8 mouse cellular contexts compared by ENCODE assay signal in the genomic region with DNA sequence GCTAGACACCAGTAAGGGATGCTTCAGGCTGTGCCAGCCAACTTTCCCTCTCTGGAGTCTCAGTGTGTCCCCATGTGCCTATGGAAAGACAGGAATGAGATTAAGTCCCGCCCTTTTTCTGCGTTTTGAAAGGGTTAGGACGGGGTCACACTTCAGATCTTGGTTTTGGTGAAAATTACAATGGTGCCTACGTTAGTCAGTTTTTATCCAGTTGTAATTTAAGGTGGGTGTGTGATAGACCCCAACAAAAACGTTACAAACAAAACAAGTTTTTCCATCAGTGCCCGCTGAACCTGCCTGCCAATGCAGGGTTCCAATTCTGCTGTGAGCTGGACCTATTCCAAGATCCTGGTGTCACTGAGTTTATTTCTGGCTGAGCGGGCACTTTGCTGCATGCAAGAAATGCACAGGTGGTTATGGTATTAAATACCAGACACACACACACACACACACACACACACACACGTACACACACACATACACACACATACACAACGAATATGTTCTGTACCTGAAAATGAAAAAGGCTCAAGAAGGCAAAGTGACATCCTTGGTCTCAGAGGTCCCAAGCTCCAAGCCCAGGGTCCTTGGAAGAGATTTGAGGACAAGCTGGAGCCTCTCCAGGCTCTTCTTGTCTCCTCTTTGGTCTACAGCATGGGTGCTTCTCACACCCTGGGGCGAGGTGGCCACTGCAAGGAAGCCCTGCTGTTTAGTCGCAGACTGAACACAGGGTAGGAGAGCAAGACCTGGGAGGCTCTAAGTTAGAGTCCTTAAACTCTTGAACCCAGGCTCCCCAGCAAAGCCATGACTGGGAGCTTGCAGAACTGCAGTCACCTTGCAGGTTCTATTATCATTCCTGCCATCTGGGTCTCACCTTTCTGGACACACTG. TPM values are rescaled to one million over a fixed set of nuclear protein-coding genes. Genes with fewer than 3 reads are reported as not detected.
DNase-seq lines count a peak whose midpoint lies in the region; ATAC-seq lines count a peak whose summit lies in the region.

No protein-coding gene starts in this region.

- peaks cover 35% of the 10 kb centered on the region for H3K4me1 ChIP-seq in heart, embryonic 16.5 days (ENCODE audit: control insufficient read depth, insufficient read depth, low read length)
- H3K4me1 ChIP-seq in limb, embryonic 15.5 days: peaks cover 36% of the 10 kb centered on the region

- no peaks in the 10 kb centered on the region for H3K9me3 ChIP-seq in heart, embryonic 16.5 days (replicated peaks; ENCODE audit: control insufficient read depth, low read length)
- no peaks in the 10 kb centered on the region for H3K9me3 ChIP-seq in limb, embryonic 15.5 days

- peak; percentile 20 to 40 for DNase-seq in left cerebral cortex, postnatal 14 days (ENCODE audit: low spot score in 2 of 2)
- no peak for DNase-seq in left cerebral cortex, adult 9 months (ENCODE audit: low spot score in 2 of 2)
- peak; percentile 78 for DNase-seq in cerebellum, adult 9-11 months
- DNase-seq in retina, postnatal 7 days (ENCODE audit: low read depth, low spot score): peak; percentile 6
- no peak for DNase-seq in thymus, adult 18-20 months
- DNase-seq in right cerebral cortex, postnatal 36 days (ENCODE audit: low spot score in 2 of 2): no peak

- no peaks in the 10 kb centered on the region for H3K36me3 ChIP-seq in heart, embryonic 16.5 days (ENCODE audit: control insufficient read depth, insufficient read depth)
- H3K36me3 ChIP-seq in limb, embryonic 15.5 days: peaks cover 11% of the 10 kb centered on the region; the same call in 1 of the 2 replicates

- H3K27me3 ChIP-seq in heart, embryonic 16.5 days (ENCODE audit: control insufficient read depth, insufficient read depth, low read length): no peaks in the 10 kb centered on the region
- no peaks in the 10 kb centered on the region for H3K27me3 ChIP-seq in limb, embryonic 15.5 days

- intact Hi-C loops in left cerebral cortex, postnatal 14 days (cut with DNase I): no loop called here

- 24% methylated on average over 11 of the region's 11 CpGs for WGBS in heart, embryonic 16.5 days
- WGBS in limb, embryonic 15.5 days: 26% methylated on average over 11 of the region's 11 CpGs

- H3K4me3 ChIP-seq in heart, embryonic 16.5 days (ENCODE audit: low read length): peak overlapping the region; percentile 96
- peak overlapping the region; percentile 99 for H3K4me3 ChIP-seq in limb, embryonic 15.5 days

- ATAC-seq in heart, embryonic 16.5 days (replicated peaks; ENCODE audit: extremely low read depth, insufficient read depth, low FRiP score): no peak
- ATAC-seq in limb, embryonic 15.5 days (ENCODE audit: insufficient number of reproducible peaks, low FRiP score, low TSS enrichment, low read depth): no peak

- H3K9ac ChIP-seq in heart, embryonic 16.5 days (ENCODE audit: low read length): peak overlapping the region; percentile 80
- H3K9ac ChIP-seq in limb, embryonic 15.5 days: peak overlapping the region; percentile 56

- H3K27ac ChIP-seq in heart, embryonic 16.5 days (ENCODE audit: low read length): peak overlapping the region; percentile 97
- peak overlapping the region; percentile 96 for H3K27ac ChIP-seq in limb, embryonic 15.5 days

- peak overlapping the region; percentile 87 for H3K4me2 ChIP-seq in heart, embryonic 16.5 days (ENCODE audit: low read depth, low read length)
- peak overlapping the region; percentile 73 for H3K4me2 ChIP-seq in limb, embryonic 15.5 days

RNA-seq across cellular contexts. Expression of a gene that starts 30.9 kb away (rescaled TPM):
- 10 to 100 TPM; 61.3 to 64.0 TPM for total RNA-seq in left cerebral cortex, postnatal 14 days (2021)
- polyA plus RNA-seq in heart, embryonic 16.5 days (2015; fragmentation: Nextera tagmentation; extraction: Ambion mirVana): 57.1 and 61.0 TPM in 2 replicates
- polyA plus RNA-seq in limb, embryonic 15.5 days (2015; fragmentation: Nextera tagmentation; extraction: Ambion mirVana): 112 and 116 TPM in 2 replicates

RNA-seq across cellular contexts. Expression of a gene that starts 34.4 kb away (rescaled TPM):
- total RNA-seq in left cerebral cortex, postnatal 14 days (2021): 10 to 100 TPM; 27.9 to 28.5 TPM
- polyA plus RNA-seq in heart, embryonic 16.5 days (2015; fragmentation: Nextera tagmentation; extraction: Ambion mirVana): 3.6 and 3.8 TPM in 2 replicates
- 11.8 and 12.6 TPM in 2 replicates for polyA plus RNA-seq in limb, embryonic 15.5 days (2015; fragmentation: Nextera tagmentation; extraction: Ambion mirVana)

RNA-seq across cellular contexts. Expression of a gene that starts 38.4 kb away (rescaled TPM):
- 10 to 100 TPM; 34.9 to 37.3 TPM for total RNA-seq in left cerebral cortex, postnatal 14 days (2021)
- 32.2 and 34.3 TPM in 2 replicates for polyA plus RNA-seq in heart, embryonic 16.5 days (2015; fragmentation: Nextera tagmentation; extraction: Ambion mirVana)
- 51.2 and 51.7 TPM in 2 replicates for polyA plus RNA-seq in limb, embryonic 15.5 days (2015; fragmentation: Nextera tagmentation; extraction: Ambion mirVana)

RNA-seq across cellular contexts. Expression of a gene that starts 49.7 kb away (rescaled TPM):
- total RNA-seq in left cerebral cortex, postnatal 14 days (2021): 10 to 100 TPM; 15.9 to 18.9 TPM
- polyA plus RNA-seq in heart, embryonic 16.5 days (2015; fragmentation: Nextera tagmentation; extraction: Ambion mirVana): 2.6 and 3.8 TPM in 2 replicates
- polyA plus RNA-seq in limb, embryonic 15.5 days (2015; fragmentation: Nextera tagmentation; extraction: Ambion mirVana): 4.6 and 5.0 TPM in 2 replicates

Comparison
In these comparisons a context has a peak if more than half of its experiments do, and no peak if none do; other contexts are left out.
1. DNase-seq: peak in left cerebral cortex, postnatal 14 days (2 of 2), cerebellum, adult 9-11 months (single experiment) and retina, postnatal 7 days (single experiment); none in left cerebral cortex, adult 9 months (0 of 2), thymus, adult 18-20 months (0 of 2) and right cerebral cortex, postnatal 36 days (0 of 2).